Mouse (Mus musculus): Measurements from ENCODE around the gene Slc22a20. TPM values are rescaled to one million over a fixed set of nuclear protein-coding genes. Genes with fewer than 3 reads are reported as not detected.

The Slc22a20 gene
- polyA plus RNA-seq, 1 experiment = not detected

- Histone ChIP-seq H3K27me3 (ENCODE audit: control insufficient read depth, insufficient read depth, low read length) (no peaks in the 10 kb centered on the region), H3K4me1 (ENCODE audit: control insufficient read depth, insufficient read depth, low read length) (no peaks in the 10 kb centered on the region), H3K4me3 (replicated peaks; ENCODE audit: insufficient read depth, low read depth, low read length) (no peak overlapping the region), H3K27ac (ENCODE audit: insufficient read depth, low read length) (no peak overlapping the region)
- 58% methylated on average over 11 of the region's 11 CpGs for WGBS
- no peak for TF ChIP-seq CTCF (IDR thresholded peaks at IDR 0.05; ENCODE audit: borderline replicate concordance, insufficient read depth, low read depth, low read length)
- TF ChIP-seq POLR2A (IDR thresholded peaks at IDR 0.05; ENCODE audit: borderline replicate concordance, insufficient read depth, low read length) = no peak
- no peak for DNase-seq
These were observed 19.6 kb upstream of the Slc22a20 start for GRCm38 (mm10) chr19:6005541-6005940.

- no peak overlapping the region for H3K4me3 ChIP-seq (replicated peaks; ENCODE audit: insufficient read depth, low read depth, low read length)
- 81% methylated on average over 5 of the region's 5 CpGs for WGBS
These were observed 14.0 kb upstream of the Slc22a20 start for GRCm38 (mm10) chr19:5999969-6000368.

GRCm38 (mm10) chr19:5998180-5998579, 12.2 kb upstream of the Slc22a20 start:
- H3K4me3 ChIP-seq (replicated peaks; ENCODE audit: insufficient read depth, low read depth, low read length) = no peak overlapping the region
- H3K4me1 ChIP-seq (ENCODE audit: control insufficient read depth, insufficient read depth, low read length) = no peaks in the 10 kb centered on the region
- H3K27ac ChIP-seq (ENCODE audit: insufficient read depth, low read length) = no peak overlapping the region
- DNase-seq = no peak
- 81% methylated on average over 3 of the region's 3 CpGs for WGBS
- TF ChIP-seq CTCF (IDR thresholded peaks at IDR 0.05; ENCODE audit: borderline replicate concordance, insufficient read depth, low read depth, low read length) (no peak), POLR2A (IDR thresholded peaks at IDR 0.05; ENCODE audit: borderline replicate concordance, insufficient read depth, low read length) (no peak)
- no peaks in the 10 kb centered on the region for H3K27me3 ChIP-seq (ENCODE audit: control insufficient read depth, insufficient read depth, low read length)

More at GRCm38 (mm10) chr19:5999969-6000368, 14.0 kb upstream of the Slc22a20 start:
- Histone ChIP-seq H3K27me3 (ENCODE audit: control insufficient read depth, insufficient read depth, low read length) (no peaks in the 10 kb centered on the region), H3K27ac (ENCODE audit: insufficient read depth, low read length) (no peak overlapping the region), H3K4me1 (ENCODE audit: control insufficient read depth, insufficient read depth, low read length) (no peaks in the 10 kb centered on the region)
- no peak for TF ChIP-seq CTCF (IDR thresholded peaks at IDR 0.05; ENCODE audit: borderline replicate concordance, insufficient read depth, low read depth, low read length)
- no peak for TF ChIP-seq POLR2A (IDR thresholded peaks at IDR 0.05; ENCODE audit: borderline replicate concordance, insufficient read depth, low read length)
- no peak for DNase-seq

- no peak for TF ChIP-seq POLR2A (IDR thresholded peaks at IDR 0.05; ENCODE audit: borderline replicate concordance, insufficient read depth, low read length)
- TF ChIP-seq CTCF (IDR thresholded peaks at IDR 0.05; ENCODE audit: borderline replicate concordance, insufficient read depth, low read depth, low read length) = no peak
- no peaks in the 10 kb centered on the region for H3K27me3 ChIP-seq (ENCODE audit: control insufficient read depth, insufficient read depth, low read length)
- H3K4me1 ChIP-seq (ENCODE audit: control insufficient read depth, insufficient read depth, low read length) = no peaks in the 10 kb centered on the region
- H3K27ac ChIP-seq (ENCODE audit: insufficient read depth, low read length) = no peak overlapping the region
- no peak overlapping the region for H3K4me3 ChIP-seq (replicated peaks; ENCODE audit: insufficient read depth, low read depth, low read length)
- DNase-seq = no peak
- WGBS = 37% methylated on average over 14 of the region's 14 CpGs
These were observed 8.8 kb upstream of the Slc22a20 start for GRCm38 (mm10) chr19:5994711-5995110.

GRCm38 (mm10) chr19:5992012-5992411, 6.1 kb upstream of the Slc22a20 start:
- 89% methylated on average over 7 of the region's 7 CpGs for WGBS
- no peak overlapping the region for H3K4me3 ChIP-seq (replicated peaks; ENCODE audit: insufficient read depth, low read depth, low read length)
- no peak for DNase-seq
- H3K27me3 ChIP-seq (ENCODE audit: control insufficient read depth, insufficient read depth, low read length) = no peaks in the 10 kb centered on the region
- H3K4me1 ChIP-seq (ENCODE audit: control insufficient read depth, insufficient read depth, low read length) = no peaks in the 10 kb centered on the region
- TF ChIP-seq POLR2A (IDR thresholded peaks at IDR 0.05; ENCODE audit: borderline replicate concordance, insufficient read depth, low read length) (no peak), CTCF (IDR thresholded peaks at IDR 0.05; ENCODE audit: borderline replicate concordance, insufficient read depth, low read depth, low read length) (no peak)
- H3K27ac ChIP-seq (ENCODE audit: insufficient read depth, low read length) = no peak overlapping the region

GRCm38 (mm10) chr19:5991467-5991866, 5.5 kb upstream of the Slc22a20 start:
- Histone ChIP-seq H3K4me1 (ENCODE audit: control insufficient read depth, insufficient read depth, low read length) (no peaks in the 10 kb centered on the region), H3K4me3 (replicated peaks; ENCODE audit: insufficient read depth, low read depth, low read length) (no peak overlapping the region), H3K27ac (ENCODE audit: insufficient read depth, low read length) (no peak overlapping the region), H3K27me3 (ENCODE audit: control insufficient read depth, insufficient read depth, low read length) (no peaks in the 10 kb centered on the region)
- no peak for TF ChIP-seq POLR2A (IDR thresholded peaks at IDR 0.05; ENCODE audit: borderline replicate concordance, insufficient read depth, low read length)
- no peak for TF ChIP-seq CTCF (IDR thresholded peaks at IDR 0.05; ENCODE audit: borderline replicate concordance, insufficient read depth, low read depth, low read length)
- 80% methylated on average over 7 of the region's 7 CpGs for WGBS
- no peak for DNase-seq

- no peak for DNase-seq
- Histone ChIP-seq H3K27me3 (ENCODE audit: control insufficient read depth, insufficient read depth, low read length) (no peaks in the 10 kb centered on the region), H3K4me1 (ENCODE audit: control insufficient read depth, insufficient read depth, low read length) (no peaks in the 10 kb centered on the region), H3K27ac (ENCODE audit: insufficient read depth, low read length) (no peak overlapping the region), H3K4me3 (replicated peaks; ENCODE audit: insufficient read depth, low read depth, low read length) (no peak overlapping the region)
- TF ChIP-seq CTCF (IDR thresholded peaks at IDR 0.05; ENCODE audit: borderline replicate concordance, insufficient read depth, low read depth, low read length) (no peak), POLR2A (IDR thresholded peaks at IDR 0.05; ENCODE audit: borderline replicate concordance, insufficient read depth, low read length) (no peak)
- WGBS = 38% methylated on average over 1 of the region's 1 CpGs
These were observed 5.0 kb upstream of the Slc22a20 start for GRCm38 (mm10) chr19:5990921-5991320.

- no peak overlapping the region for H3K4me3 ChIP-seq (replicated peaks; ENCODE audit: insufficient read depth, low read depth, low read length)
- no peak overlapping the region for H3K27ac ChIP-seq (ENCODE audit: insufficient read depth, low read length)
- no peaks in the 10 kb centered on the region for H3K4me1 ChIP-seq (ENCODE audit: control insufficient read depth, insufficient read depth, low read length)
- WGBS = 84% methylated on average over 12 of the region's 12 CpGs
- no peak for TF ChIP-seq POLR2A (IDR thresholded peaks at IDR 0.05; ENCODE audit: borderline replicate concordance, insufficient read depth, low read length)
- TF ChIP-seq CTCF (IDR thresholded peaks at IDR 0.05; ENCODE audit: borderline replicate concordance, insufficient read depth, low read depth, low read length) = no peak
- H3K27me3 ChIP-seq (ENCODE audit: control insufficient read depth, insufficient read depth, low read length) = no peaks in the 10 kb centered on the region
- DNase-seq = no peak
These were observed 4.1 kb upstream of the Slc22a20 start for GRCm38 (mm10) chr19:5990033-5990432.
